Mouse (Mus musculus) kidney, adult 2 months (tissue): ENCODE data around the gene Tmem200c.

Source experiments
- CTCF ChIP-seq: fragments of 200-500 bp; conservative IDR thresholded peaks from 2 replicates; pipeline ENCODE4 v1.5.1; 2011; ENCODE audit warnings: low read depth, mild to moderate bottlenecking, control low read depth, low read length, moderate library complexity, mixed read lengths; ENCODE audit not compliant: insufficient read depth, insufficient read length
- POLR2A ChIP-seq: fragments of 200-500 bp; IDR thresholded peaks from one replicate; pipeline ENCODE4 v1.6.1; 2011; ENCODE audit warnings: low read depth, low read length, control low read depth

DNA sequence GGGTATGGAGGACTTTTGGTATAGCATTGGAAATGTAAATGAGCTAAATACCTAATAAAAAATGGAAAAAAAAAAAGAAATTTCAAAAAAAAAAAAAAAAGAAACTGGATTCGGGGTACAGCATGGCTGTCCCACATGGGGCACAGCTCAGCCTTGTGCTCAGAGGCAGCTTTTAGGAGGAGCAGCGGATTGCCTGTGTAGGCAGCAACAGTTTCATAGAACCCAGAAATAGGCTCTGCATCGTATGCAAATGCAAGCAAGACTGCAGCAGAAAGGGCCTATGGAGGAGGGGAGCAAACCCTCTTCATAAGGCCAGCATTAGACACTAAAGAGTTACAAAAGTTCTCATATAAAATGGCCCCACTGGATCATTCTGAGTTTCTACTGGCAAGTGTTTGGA, 64.2 kb downstream of the Tmem200c start:
- no peak for TF ChIP-seq CTCF
- no peak for TF ChIP-seq POLR2A
